Mouse (Mus musculus) hindbrain, embryonic 12.5 days (tissue): ENCODE measurements at regions not wholly inside any gene's neighbourhood (a gene's known extent, or its start where the extent isn't known, plus 50 kb on each side); places are given as distances from the start of the nearest gene placed in this dataset.
A peak's percentile ranks its signal among the peaks of the same experiment; 100 is the strongest.

Experiments
- ATAC-seq: fragments of 200-750 bp; cut with Nextera tagmentation; 2 replicates; pipeline ENCODE4 v1.8.0; 2017; ENCODE audit warnings: moderate TSS enrichment; ENCODE audit not compliant: low FRiP score
- H3K27ac ChIP-seq: fragments of 300-500 bp; sonication (generic); 2 replicates; pipeline ENCODE4 v1.5.1; 2016; ENCODE audit warnings: mild to moderate bottlenecking
- H3K27me3 ChIP-seq: fragments of 300-500 bp; sonication (generic); 2 replicates; pipeline ENCODE4 v1.6.1; 2016; ENCODE audit warnings: mild to moderate bottlenecking
- H3K36me3 ChIP-seq: fragments of 300-500 bp; sonication (generic); 2 replicates; pipeline ENCODE4 v1.6.1; 2016; ENCODE audit warnings: mild to moderate bottlenecking
- H3K4me1 ChIP-seq: fragments of 300-500 bp; sonication (generic); 2 replicates; pipeline ENCODE4 v1.6.1; 2016
- H3K4me2 ChIP-seq: fragments of 300-500 bp; sonication (generic); replicated peaks from 2 replicates; pipeline ENCODE4 v1.6.1; 2016; ENCODE audit warnings: mild to moderate bottlenecking
- H3K4me3 ChIP-seq: fragments of 300-500 bp; sonication (generic); 2 replicates; pipeline ENCODE4 v1.5.1; 2016; ENCODE audit warnings: mild to moderate bottlenecking
- H3K9ac ChIP-seq: fragments of 300-500 bp; sonication (generic); 2 replicates; pipeline ENCODE4 v1.6.1; 2016; ENCODE audit warnings: mild to moderate bottlenecking, moderate library complexity
- H3K9me3 ChIP-seq: fragments of 300-500 bp; sonication (generic); replicated peaks from 2 replicates; pipeline ENCODE4 v1.6.1; 2016; ENCODE audit warnings: mild to moderate bottlenecking
- WGBS: fragments of 180-500 bp; shearing (Covaris S2); methylation state at CpG from one replicate; pipeline ENCODE4 v1.1.7; 2016; 5-methylcytosine and 5-hydroxymethylcytosine counted together

DNA sequence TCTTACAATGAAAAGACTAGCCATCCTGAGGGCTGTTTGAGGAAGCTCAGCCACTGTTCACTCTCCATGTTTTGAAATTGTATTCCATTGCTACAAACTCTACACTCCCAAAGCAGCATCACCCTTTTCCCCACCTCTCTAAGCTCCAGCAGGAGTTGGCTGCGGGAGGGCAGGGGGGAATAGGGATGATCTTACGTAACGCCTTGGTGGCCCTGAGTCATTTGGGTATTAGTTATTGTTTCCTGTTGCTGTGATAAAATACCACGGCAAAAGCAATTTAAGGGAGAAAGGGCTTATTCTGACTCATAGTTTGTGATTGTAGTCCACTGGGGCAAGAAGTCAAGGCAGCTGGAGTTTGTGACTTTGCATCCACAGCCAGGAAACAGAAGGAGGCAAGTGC is 445.5 kb downstream of the 1810013L24Rik start:
- no peak overlapping the region for H3K4me2 ChIP-seq
- H3K9ac ChIP-seq: no peak overlapping the region
- H3K27me3 ChIP-seq: no peaks in the 10 kb centered on the region; the same call in 1 of the 2 replicates
- no peak for ATAC-seq
- no peak overlapping the region for H3K4me3 ChIP-seq
- H3K27ac ChIP-seq: no peak overlapping the region
- H3K36me3 ChIP-seq: no peaks in the 10 kb centered on the region
- H3K9me3 ChIP-seq: no peaks in the 10 kb centered on the region
- 79% methylated on average over 4 of the region's 4 CpGs for WGBS
- peaks cover 5% of the 10 kb centered on the region for H3K4me1 ChIP-seq

GRCm38 (mm10) chr16:9277064-9277463 is 447.2 kb downstream of the 1810013L24Rik start:
- Histone ChIP-seq H3K9ac (no peak overlapping the region), H3K9me3 (no peaks in the 10 kb centered on the region), H3K4me1 (peaks cover 14% of the 10 kb centered on the region), H3K27ac (no peak overlapping the region), H3K4me2 (no peak overlapping the region), H3K27me3 (no peaks in the 10 kb centered on the region; the same call in 1 of the 2 replicates), H3K4me3 (no peak overlapping the region), H3K36me3 (no peaks in the 10 kb centered on the region)
- no peak for ATAC-seq
- WGBS: 91% methylated on average over 1 of the region's 1 CpGs

- WGBS: 62% methylated on average over 6 of the region's 6 CpGs
- H3K4me2 ChIP-seq: no peak overlapping the region
- H3K27ac ChIP-seq: no peak overlapping the region
- no peak for ATAC-seq
- H3K9ac ChIP-seq: no peak overlapping the region
- H3K4me3 ChIP-seq: no peak overlapping the region
- H3K9me3 ChIP-seq: no peaks in the 10 kb centered on the region
- peaks cover 12% of the 10 kb centered on the region for H3K4me1 ChIP-seq
- no peaks in the 10 kb centered on the region; the same call in 1 of the 2 replicates for H3K27me3 ChIP-seq
- no peaks in the 10 kb centered on the region for H3K36me3 ChIP-seq
These were observed 449.8 kb downstream of the 1810013L24Rik start for GRCm38 (mm10) chr16:9279726-9280125.

GRCm38 (mm10) chr16:9280431-9280830 is 450.5 kb downstream of the 1810013L24Rik start:
- no peak for ATAC-seq
- Histone ChIP-seq H3K4me3 (no peak overlapping the region), H3K27me3 (no peaks in the 10 kb centered on the region; the same call in 1 of the 2 replicates), H3K4me1 (peaks cover 12% of the 10 kb centered on the region), H3K36me3 (no peaks in the 10 kb centered on the region), H3K9ac (no peak overlapping the region), H3K27ac (no peak overlapping the region), H3K4me2 (no peak overlapping the region), H3K9me3 (no peaks in the 10 kb centered on the region)
- WGBS: 56% methylated on average over 4 of the region's 4 CpGs

- WGBS: 1% methylated on average over 5 of the region's 5 CpGs
- Histone ChIP-seq H3K4me1 (peaks cover 12% of the 10 kb centered on the region), H3K36me3 (no peaks in the 10 kb centered on the region), H3K27me3 (no peaks in the 10 kb centered on the region), H3K9me3 (no peaks in the 10 kb centered on the region), H3K9ac (no peak overlapping the region), H3K27ac (no peak overlapping the region), H3K4me3 (no peak overlapping the region), H3K4me2 (no peak overlapping the region)
- ATAC-seq: peak; percentile 88
These were observed 451.0 kb downstream of the 1810013L24Rik start for GRCm38 (mm10) chr16:9280931-9281330.

- Histone ChIP-seq H3K27me3 (no peaks in the 10 kb centered on the region), H3K9me3 (no peaks in the 10 kb centered on the region), H3K36me3 (no peaks in the 10 kb centered on the region), H3K4me1 (peaks cover 12% of the 10 kb centered on the region), H3K27ac (no peak overlapping the region), H3K9ac (no peak overlapping the region), H3K4me2 (no peak overlapping the region), H3K4me3 (no peak overlapping the region)
- WGBS: 45% methylated on average over 3 of the region's 3 CpGs
- ATAC-seq: no peak
These were observed 454.5 kb downstream of the 1810013L24Rik start for GRCm38 (mm10) chr16:9284423-9284822.

DNA sequence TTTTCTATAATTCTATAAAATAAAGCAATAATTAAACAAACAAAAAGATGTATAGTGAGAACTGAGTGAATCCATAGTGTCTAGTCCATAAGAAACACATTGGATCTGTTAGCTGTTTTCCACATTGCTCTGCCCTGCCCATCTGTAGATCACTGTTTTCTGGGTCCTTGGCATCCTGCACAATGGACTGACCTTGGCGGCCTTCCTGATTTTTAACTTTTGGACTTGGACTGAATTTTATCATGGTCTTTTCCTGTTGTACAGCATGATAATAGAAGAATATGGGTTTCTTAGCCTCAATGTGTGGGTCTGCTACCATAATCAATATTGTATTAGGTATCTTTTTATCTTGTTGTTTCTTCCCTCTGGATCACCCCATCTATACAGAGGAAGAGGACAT is 456.0 kb downstream of the 1810013L24Rik start:
- Histone ChIP-seq H3K4me2 (no peak overlapping the region), H3K4me3 (no peak overlapping the region), H3K36me3 (no peaks in the 10 kb centered on the region), H3K9me3 (no peaks in the 10 kb centered on the region), H3K27me3 (no peaks in the 10 kb centered on the region), H3K27ac (no peak overlapping the region), H3K9ac (no peak overlapping the region), H3K4me1 (peaks cover 5% of the 10 kb centered on the region)
- no peak for ATAC-seq
- 93% methylated on average over 1 of the region's 1 CpGs for WGBS

DNA sequence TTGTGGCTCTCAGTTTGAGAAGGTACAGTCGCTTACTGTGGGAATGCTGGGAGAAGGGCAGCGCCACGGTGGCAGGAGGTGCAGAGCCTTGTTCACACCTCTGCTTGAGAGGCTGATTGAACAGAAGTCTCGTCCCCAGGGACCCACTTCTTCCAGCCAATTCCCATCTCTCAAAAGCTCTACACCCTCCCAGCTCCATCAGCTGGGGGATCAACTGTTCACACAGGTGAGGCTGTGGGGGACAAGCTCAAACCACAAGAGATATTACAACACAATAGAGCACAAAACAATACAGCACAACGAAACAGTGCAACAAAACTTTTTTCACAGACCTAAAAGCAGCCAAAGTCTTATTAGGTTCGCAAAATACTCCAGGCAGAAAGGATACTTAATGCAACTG is 457.7 kb downstream of the 1810013L24Rik start:
- Histone ChIP-seq H3K4me3 (no peak overlapping the region), H3K9ac (no peak overlapping the region), H3K27ac (no peak overlapping the region), H3K27me3 (no peaks in the 10 kb centered on the region), H3K9me3 (no peaks in the 10 kb centered on the region), H3K4me1 (peaks cover 9% of the 10 kb centered on the region), H3K36me3 (no peaks in the 10 kb centered on the region), H3K4me2 (no peak overlapping the region)
- ATAC-seq: no peak
- WGBS: 86% methylated on average over 6 of the region's 6 CpGs

DNA sequence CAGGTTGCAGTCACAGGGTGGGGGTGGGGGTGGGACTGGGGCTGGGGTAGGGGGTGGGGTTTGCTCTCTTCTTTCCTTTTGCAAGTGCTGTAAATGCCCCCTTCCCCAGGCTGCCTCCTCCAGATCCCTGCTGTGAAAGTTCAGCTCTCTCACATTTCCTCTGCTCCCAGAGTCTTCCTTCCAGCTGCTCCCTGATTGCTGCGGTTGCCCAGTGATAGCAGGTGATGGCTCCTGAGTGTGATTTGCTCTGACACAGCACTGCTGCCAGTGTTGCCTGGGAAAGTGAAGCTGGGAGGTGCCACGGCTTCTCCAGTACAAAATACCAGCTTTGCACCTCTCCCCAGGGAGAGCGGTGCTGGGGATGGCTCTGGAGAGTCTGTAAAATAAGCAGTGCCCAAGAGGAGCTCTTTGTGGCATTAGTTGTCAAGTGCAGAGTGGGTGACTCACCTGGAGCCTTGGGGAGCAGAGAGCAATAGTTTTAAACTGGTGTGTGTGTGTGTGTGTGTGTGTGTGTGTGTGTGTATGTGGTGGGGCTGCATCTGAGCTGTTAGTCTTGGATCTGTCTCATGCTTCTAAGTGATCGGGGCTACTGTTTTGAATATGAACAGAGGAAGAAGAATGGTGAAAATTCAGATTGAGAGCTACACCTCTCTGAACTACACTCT is 461.6 kb downstream of the 1810013L24Rik start:
- H3K4me2 ChIP-seq: no peak overlapping the region
- H3K27me3 ChIP-seq: no peaks in the 10 kb centered on the region
- 54% methylated on average over 4 of the region's 4 CpGs for WGBS
- H3K36me3 ChIP-seq: no peaks in the 10 kb centered on the region
- H3K27ac ChIP-seq: no peak overlapping the region
- no peak for ATAC-seq
- peaks cover 9% of the 10 kb centered on the region for H3K4me1 ChIP-seq
- no peak overlapping the region for H3K4me3 ChIP-seq
- no peaks in the 10 kb centered on the region for H3K9me3 ChIP-seq
- H3K9ac ChIP-seq: no peak overlapping the region

DNA sequence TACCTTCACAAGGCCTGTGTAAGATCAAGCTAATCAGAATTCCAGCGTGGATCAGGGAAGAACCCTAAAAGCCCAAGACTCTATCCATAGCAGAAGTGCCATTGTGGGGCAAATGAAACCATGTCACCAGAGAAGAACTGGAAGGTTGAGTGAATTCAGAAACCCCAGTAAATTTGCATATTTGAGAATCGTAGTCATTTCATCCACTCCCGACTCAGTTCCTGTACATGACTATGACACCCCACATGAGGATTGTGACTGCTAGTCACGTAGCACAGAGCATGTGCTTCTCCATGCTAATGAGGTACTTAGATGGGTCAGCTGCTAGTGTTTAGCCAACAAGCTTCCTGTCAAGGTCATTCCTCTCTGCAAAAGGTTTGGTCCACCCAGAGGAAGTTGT is 473.2 kb downstream of the 1810013L24Rik start:
- Histone ChIP-seq H3K4me1 (no peaks in the 10 kb centered on the region), H3K9me3 (no peaks in the 10 kb centered on the region), H3K9ac (no peak overlapping the region), H3K4me3 (no peak overlapping the region), H3K4me2 (no peak overlapping the region), H3K36me3 (no peaks in the 10 kb centered on the region), H3K27me3 (no peaks in the 10 kb centered on the region), H3K27ac (no peak overlapping the region)
- WGBS: 86% methylated on average over 4 of the region's 4 CpGs
- ATAC-seq: no peak

DNA sequence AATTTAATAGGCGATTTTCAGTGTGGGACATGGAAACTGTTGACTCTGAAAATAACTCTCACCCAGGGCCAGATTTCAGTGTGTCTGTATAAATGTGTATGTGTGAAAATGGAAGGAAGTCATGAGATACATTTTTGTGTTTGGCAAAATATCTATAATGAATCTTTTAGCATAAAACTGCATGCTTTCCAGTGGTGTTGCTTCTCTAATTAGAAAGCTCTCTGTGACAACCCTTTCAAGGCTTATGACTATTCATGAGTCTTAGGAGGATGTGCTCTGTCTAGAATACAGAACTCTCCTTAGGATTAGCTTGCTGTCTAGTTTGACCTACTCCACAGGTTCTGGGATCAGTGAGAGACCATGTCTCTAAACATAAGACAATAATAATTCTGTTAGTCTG is 474.2 kb downstream of the 1810013L24Rik start:
- Histone ChIP-seq H3K9me3 (no peaks in the 10 kb centered on the region), H3K27me3 (no peaks in the 10 kb centered on the region), H3K4me2 (no peak overlapping the region), H3K9ac (no peak overlapping the region), H3K4me1 (no peaks in the 10 kb centered on the region), H3K27ac (no peak overlapping the region), H3K36me3 (no peaks in the 10 kb centered on the region), H3K4me3 (no peak overlapping the region)
- no peak for ATAC-seq
- WGBS: 92% methylated on average over 1 of the region's 1 CpGs

DNA sequence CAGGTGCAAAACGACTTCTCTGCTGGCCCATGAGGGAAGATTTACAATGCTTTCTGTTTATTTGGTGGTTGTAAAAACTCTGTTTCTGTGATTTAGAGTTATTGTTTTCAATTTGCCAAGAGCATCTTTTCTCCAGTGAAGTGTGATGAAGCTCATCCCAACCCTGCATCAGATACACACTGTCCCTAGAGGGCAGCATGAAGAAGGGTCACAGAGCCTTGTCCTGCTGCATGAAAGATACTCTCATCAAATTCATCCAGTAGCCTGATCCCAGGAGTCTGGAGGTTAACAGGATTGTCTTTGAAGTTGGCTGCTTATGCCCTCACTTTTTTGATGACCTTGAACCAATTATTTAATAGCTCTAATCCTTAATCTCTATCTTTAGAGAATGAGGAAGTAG is 480.8 kb downstream of the 1810013L24Rik start:
- no peak for ATAC-seq
- 52% methylated on average over 1 of the region's 1 CpGs for WGBS
- no peaks in the 10 kb centered on the region for H3K27me3 ChIP-seq
- H3K4me2 ChIP-seq: no peak overlapping the region
- no peaks in the 10 kb centered on the region for H3K4me1 ChIP-seq
- H3K4me3 ChIP-seq: no peak overlapping the region
- no peak overlapping the region for H3K9ac ChIP-seq
- no peak overlapping the region for H3K27ac ChIP-seq
- H3K9me3 ChIP-seq: no peaks in the 10 kb centered on the region
- no peaks in the 10 kb centered on the region for H3K36me3 ChIP-seq

GRCm38 (mm10) chr16:9335626-9336025 is 505.7 kb downstream of the 1810013L24Rik start:
- 92% methylated on average over 1 of the region's 1 CpGs for WGBS
- Histone ChIP-seq H3K4me2 (no peak overlapping the region), H3K36me3 (no peaks in the 10 kb centered on the region), H3K4me1 (no peaks in the 10 kb centered on the region), H3K4me3 (no peak overlapping the region), H3K27me3 (no peaks in the 10 kb centered on the region), H3K27ac (no peak overlapping the region), H3K9me3 (no peaks in the 10 kb centered on the region), H3K9ac (no peak overlapping the region)
- no peak for ATAC-seq
